Mouse (Mus musculus) CH12F3 (cell line): ENCODE data around the gene Bmf.

Experiments
- in situ Hi-C: fragments of 300-500 bp; cut with MboI; formaldehyde crosslinking; loops from 2 replicates; pipeline ENCODE4 v1.14.3; 2020; ENCODE audit warnings: low sequenced_read_pairs

Gene Bmf

DNA sequence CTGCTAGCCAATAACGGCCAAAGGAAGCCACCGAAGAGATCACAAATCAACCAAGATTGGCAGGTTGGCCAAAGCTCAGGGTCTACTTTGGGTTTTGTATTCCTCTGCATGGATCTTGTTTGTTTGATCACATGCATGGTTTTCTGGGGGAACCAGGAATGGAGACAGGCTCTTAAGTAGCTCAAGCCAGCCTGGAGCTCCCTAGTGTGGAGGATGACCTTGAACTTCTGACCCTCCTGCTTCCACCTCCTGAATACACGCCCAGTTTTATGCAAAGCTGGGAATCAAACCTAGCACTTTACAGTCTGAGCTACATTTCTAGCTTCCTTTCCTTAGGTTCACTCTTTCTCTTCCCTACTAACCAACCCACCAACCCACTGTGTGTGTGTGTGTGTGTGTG lies 64.1 kb downstream of the Bmf start:
- in situ Hi-C loops, result loop anchor here (5.0 to 25.0 kb wide), 2 partner anchors 117 to 252 kb away; partner anchors contain the start of genes Inafm2 and Plcb2

DNA sequence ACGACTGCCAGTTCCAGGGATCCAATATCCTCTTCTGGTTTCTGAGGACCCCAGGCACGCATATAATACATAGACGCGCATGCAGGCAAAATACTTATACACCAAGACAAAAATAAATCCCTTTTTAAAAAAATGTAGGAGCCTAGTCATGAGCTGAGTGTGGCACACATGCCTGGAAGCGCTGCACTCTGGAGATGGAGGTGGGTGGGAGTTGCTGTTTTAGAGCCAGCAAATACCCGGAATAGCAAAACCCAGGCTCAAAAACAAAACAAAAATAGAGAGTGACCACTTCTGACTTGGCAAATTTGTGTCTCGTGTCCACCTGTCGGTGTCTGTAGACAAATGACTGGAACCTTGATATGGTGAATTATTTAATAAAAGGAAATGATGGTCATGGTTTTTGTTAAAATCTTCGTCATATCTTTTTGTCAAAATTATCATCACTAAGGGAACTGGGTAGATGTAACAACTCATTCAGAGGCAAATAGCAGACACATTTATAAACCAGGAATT lies 65.0 kb downstream of the Bmf start:
- in situ Hi-C loops, result loop anchor here (25.0 kb wide), 1 partner anchor 253 kb away; the partner anchor contains the start of genes Inafm2 and Plcb2

DNA sequence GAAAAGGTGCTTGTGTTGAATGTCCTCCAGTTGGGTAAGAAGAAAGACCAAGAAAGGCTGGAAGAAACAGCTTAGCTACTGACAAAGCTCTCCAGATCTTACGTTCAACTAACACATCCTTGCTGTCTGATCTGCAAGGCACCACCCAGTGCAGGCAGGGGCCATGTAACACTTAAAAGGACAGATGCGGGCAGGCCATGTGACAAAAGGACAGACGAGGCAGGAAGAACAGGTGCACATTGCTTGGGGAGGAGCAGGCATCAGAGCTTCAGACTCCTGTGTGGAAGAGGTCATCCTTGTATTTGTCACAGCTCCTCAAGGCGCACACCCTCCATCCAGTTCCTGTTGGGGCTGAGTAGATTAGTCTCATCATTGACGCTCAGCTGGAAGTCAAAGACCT lies 66.5 kb downstream of the Bmf start:
- in situ Hi-C loops, result loop anchor here (25.0 kb wide), 1 partner anchor 254 kb away; the partner anchor contains the start of genes Inafm2 and Plcb2

DNA sequence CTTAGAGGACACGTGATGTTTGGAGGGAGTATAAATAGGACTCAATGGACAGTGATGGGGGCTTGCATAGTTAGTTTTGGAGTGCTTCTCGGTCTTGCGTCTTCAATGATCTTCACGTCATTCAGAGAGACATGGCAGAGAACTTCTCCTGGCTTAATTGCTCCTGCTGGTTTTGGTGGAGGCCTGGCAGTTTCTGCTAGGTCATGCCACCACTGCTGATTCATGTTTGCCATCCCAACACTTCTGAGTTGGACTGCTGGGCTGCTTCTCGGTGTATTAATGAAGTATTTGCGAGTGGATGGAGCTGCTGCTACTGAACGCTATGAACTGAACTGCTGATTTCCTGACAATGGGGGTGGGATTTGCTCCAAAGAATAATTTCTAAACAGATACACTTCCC lies 68.6 kb downstream of the Bmf start:
- in situ Hi-C loops, result loop anchor here (25.0 kb wide), 1 partner anchor 256 kb away; the partner anchor contains the start of genes Inafm2 and Plcb2

DNA sequence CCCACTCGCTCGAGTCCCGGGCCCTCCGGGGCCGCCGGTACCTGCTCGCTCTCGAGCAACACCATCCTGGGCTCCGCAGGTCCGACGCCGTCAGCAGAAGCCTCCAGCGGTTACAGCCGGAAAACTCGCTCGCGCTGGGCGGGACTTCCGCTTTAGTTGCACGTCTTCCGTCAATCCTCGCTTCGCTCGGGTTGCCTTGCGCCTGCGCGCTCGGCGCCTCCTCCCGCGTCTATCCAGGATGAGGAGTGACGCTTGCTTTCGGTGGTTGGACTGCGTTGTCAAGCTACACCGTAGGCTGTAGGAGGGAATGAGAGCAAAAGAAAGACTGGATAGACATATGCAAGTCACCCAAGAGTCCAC lies 70.0 kb downstream of the Bmf start, which contains the start of gene Srp14:
Srp14 (minus strand) TSS at position 162 of the 360 bp plus-strand sequence.
- in situ Hi-C loops, result loop anchor here (25.0 kb wide), 1 partner anchor 258 kb away; the partner anchor contains the start of genes Inafm2 and Plcb2

DNA sequence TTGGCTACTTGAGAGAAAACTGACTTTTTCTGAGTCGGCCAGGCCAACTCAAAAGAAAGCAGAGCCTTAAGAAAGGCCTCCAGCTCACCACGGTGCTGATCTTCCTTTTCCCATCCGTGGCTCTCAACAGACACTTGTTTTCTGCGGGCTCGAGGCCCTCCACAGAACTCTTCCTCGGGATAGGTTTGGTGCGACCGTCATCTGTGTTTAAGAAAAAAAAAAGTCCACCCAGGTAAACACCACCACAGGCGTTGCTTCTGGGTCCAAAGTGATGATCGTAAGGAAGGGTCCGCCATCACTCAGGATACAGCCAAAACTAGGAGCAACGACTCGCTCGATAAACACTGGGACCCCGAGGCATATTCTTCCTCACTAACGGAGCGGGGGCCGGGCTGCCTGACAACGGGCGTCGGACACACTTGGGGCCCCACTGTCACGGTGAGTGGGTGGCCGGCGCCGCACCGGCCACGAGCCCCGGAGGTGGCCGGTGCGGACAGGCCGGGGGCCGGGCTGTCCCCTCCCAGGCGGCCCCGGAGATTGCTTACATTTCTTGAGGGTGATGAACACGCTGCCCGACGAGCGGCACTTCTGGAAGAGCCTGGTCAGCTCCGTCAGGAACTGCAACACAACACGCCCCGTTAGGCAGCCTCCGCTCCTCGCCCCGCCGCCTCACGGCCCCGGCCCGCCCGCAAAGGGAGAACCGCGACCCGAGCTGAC lies 70.5 kb downstream of the Bmf start:
- in situ Hi-C loops, result loop anchor here (25.0 kb wide), 1 partner anchor 258 kb away; the partner anchor contains the start of genes Inafm2 and Plcb2
